Mouse (Mus musculus): ENCODE measurements at regions not wholly inside any gene's neighbourhood (a gene's known extent, or its start where the extent isn't known, plus 50 kb on each side); places are given as distances from the start of the nearest gene placed in this dataset.

GRCm38 (mm10) chr13:37500668-37501286, 155.8 kb downstream of the Ly86 start:
- in situ Hi-C loops (cut with MboI, MseI), result no loop called here

GRCm38 (mm10) chr13:37503449-37503848, 158.4 kb downstream of the Ly86 start:
- in situ Hi-C loops (cut with MboI, MseI), result no loop called here

GRCm38 (mm10) chr13:37503898-37504297, 158.9 kb downstream of the Ly86 start:
- in situ Hi-C loops (cut with MboI, MseI), result no loop called here

- in situ Hi-C loops (cut with MboI, MseI), result no loop called here
Measured at GRCm38 (mm10) chr13:37504373-37504772, 159.4 kb downstream of the Ly86 start.

- in situ Hi-C loops (cut with MboI, MseI), result no loop called here
Measured at GRCm38 (mm10) chr13:37505617-37506016, 160.6 kb downstream of the Ly86 start.

GRCm38 (mm10) chr13:37506046-37506445, 161.0 kb downstream of the Ly86 start:
- in situ Hi-C loops (cut with MboI, MseI), result no loop called here

GRCm38 (mm10) chr13:37506701-37507100, 161.7 kb downstream of the Ly86 start:
- in situ Hi-C loops (cut with MboI, MseI), result no loop called here

- in situ Hi-C loops (cut with MboI, MseI), result no loop called here
Measured at GRCm38 (mm10) chr13:37507146-37507545, 162.1 kb downstream of the Ly86 start.

GRCm38 (mm10) chr13:37508385-37509351, 163.7 kb downstream of the Ly86 start:
- in situ Hi-C loops (cut with MboI, MseI), result no loop called here

GRCm38 (mm10) chr13:37509352-37509851, 164.4 kb downstream of the Ly86 start:
- in situ Hi-C loops (cut with MboI, MseI), result no loop called here

GRCm38 (mm10) chr13:37510511-37510910, 165.5 kb downstream of the Ly86 start:
- in situ Hi-C loops (cut with MboI, MseI), result no loop called here

- in situ Hi-C loops (cut with MboI, MseI), result no loop called here
Measured at GRCm38 (mm10) chr13:37511006-37511405, 166.0 kb downstream of the Ly86 start.

GRCm38 (mm10) chr13:37511406-37511805, 166.4 kb downstream of the Ly86 start:
- in situ Hi-C loops (cut with MboI, MseI), result no loop called here

GRCm38 (mm10) chr13:37512781-37513180, 167.8 kb downstream of the Ly86 start:
- in situ Hi-C loops (cut with MboI, MseI), result no loop called here

- in situ Hi-C loops (cut with MboI, MseI), result no loop called here
Measured at GRCm38 (mm10) chr13:37513206-37513904, 168.3 kb downstream of the Ly86 start.

- in situ Hi-C loops (cut with MboI, MseI), result no loop called here
Measured at GRCm38 (mm10) chr13:37513905-37514607, 169.0 kb downstream of the Ly86 start.

- in situ Hi-C loops (cut with MboI, MseI), result no loop called here
Measured at GRCm38 (mm10) chr13:37514641-37515305, 169.8 kb downstream of the Ly86 start.

GRCm38 (mm10) chr13:37517055-37517807, 172.2 kb downstream of the Ly86 start:
- in situ Hi-C loops (cut with MboI, MseI), result no loop called here

GRCm38 (mm10) chr13:37519948-37520347, 174.9 kb downstream of the Ly86 start:
- in situ Hi-C loops (cut with MboI, MseI), result loop anchor here in 1 of 2 experiments (5.0 kb wide), 1 partner anchor 427 kb away; no protein-coding TSS in a partner anchor
